Mouse (Mus musculus) midbrain, embryonic 16.5 days (tissue): ENCODE data around the gene Hivep3. TPM values are rescaled to one million over a fixed set of nuclear protein-coding genes. Genes with fewer than 3 reads are reported as not detected.

ENCODE experiments used
- ATAC-seq: fragments of 200-750 bp; cut with Nextera tagmentation; 2 replicates; pipeline ENCODE4 v1.8.0; 2017; ENCODE audit warnings: moderate TSS enrichment
- H3K27ac ChIP-seq: fragments of 300-500 bp; sonication (generic); 2 replicates; pipeline ENCODE4 v1.5.1; 2014; ENCODE audit warnings: mild to moderate bottlenecking, low read length, mixed read lengths
- H3K27me3 ChIP-seq: fragments of 300-500 bp; sonication (generic); 2 replicates; pipeline ENCODE4 v1.6.1; 2014; ENCODE audit warnings: low read depth, low read length, mixed read lengths; ENCODE audit not compliant: control insufficient read depth, insufficient read depth
- H3K36me3 ChIP-seq: fragments of 300-500 bp; sonication (generic); 2 replicates; pipeline ENCODE4 v1.6.1; 2014; ENCODE audit warnings: mild to moderate bottlenecking, low read length, moderate library complexity, mixed read lengths; ENCODE audit not compliant: control insufficient read depth, insufficient read depth
- H3K4me1 ChIP-seq: fragments of 300-500 bp; sonication (generic); 2 replicates; pipeline ENCODE4 v1.6.1; 2014; ENCODE audit warnings: mild to moderate bottlenecking, low read length, mixed read lengths; ENCODE audit not compliant: control insufficient read depth, insufficient read depth
- H3K4me2 ChIP-seq: fragments of 300-500 bp; sonication (generic); 2 replicates; pipeline ENCODE4 v1.6.1; 2014; ENCODE audit warnings: mild to moderate bottlenecking, low read length, mixed read lengths
- H3K4me3 ChIP-seq: fragments of 300-500 bp; sonication (generic); 2 replicates; pipeline ENCODE4 v1.5.1; 2014; ENCODE audit warnings: low read depth, mild to moderate bottlenecking, low read length, moderate library complexity, mixed read lengths
- H3K9ac ChIP-seq: fragments of 300-500 bp; sonication (generic); 2 replicates; pipeline ENCODE4 v1.6.1; 2014; ENCODE audit warnings: low read depth, low read length, mixed read lengths
- H3K9me3 ChIP-seq: fragments of 300-500 bp; sonication (generic); replicated peaks from 2 replicates; pipeline ENCODE4 v1.6.1; 2014; ENCODE audit warnings: mild to moderate bottlenecking, low read length, mixed read lengths; ENCODE audit not compliant: control insufficient read depth, poor library complexity, severe bottlenecking
- WGBS: fragments of 180-500 bp; shearing (Covaris S2); extraction: QIAGEN DNeasy Blood & Tissue Kit; methylation state at CpG from one replicate; pipeline ENCODE4 v1.1.7; 2014; 5-methylcytosine and 5-hydroxymethylcytosine counted together
- polyA plus RNA-seq: library from polyadenylated mRNA; unstranded; fragments of >200 nt; fragmentation: Nextera tagmentation; extraction: Ambion mirVana; gene quantifications from 2 replicates; pipeline ENCODE4 v1.2.1, GENCODE M21; 2015

The Hivep3 gene
- polyA plus RNA-seq, 1 experiment from 2014 or later: 20.2 TPM

DNA sequence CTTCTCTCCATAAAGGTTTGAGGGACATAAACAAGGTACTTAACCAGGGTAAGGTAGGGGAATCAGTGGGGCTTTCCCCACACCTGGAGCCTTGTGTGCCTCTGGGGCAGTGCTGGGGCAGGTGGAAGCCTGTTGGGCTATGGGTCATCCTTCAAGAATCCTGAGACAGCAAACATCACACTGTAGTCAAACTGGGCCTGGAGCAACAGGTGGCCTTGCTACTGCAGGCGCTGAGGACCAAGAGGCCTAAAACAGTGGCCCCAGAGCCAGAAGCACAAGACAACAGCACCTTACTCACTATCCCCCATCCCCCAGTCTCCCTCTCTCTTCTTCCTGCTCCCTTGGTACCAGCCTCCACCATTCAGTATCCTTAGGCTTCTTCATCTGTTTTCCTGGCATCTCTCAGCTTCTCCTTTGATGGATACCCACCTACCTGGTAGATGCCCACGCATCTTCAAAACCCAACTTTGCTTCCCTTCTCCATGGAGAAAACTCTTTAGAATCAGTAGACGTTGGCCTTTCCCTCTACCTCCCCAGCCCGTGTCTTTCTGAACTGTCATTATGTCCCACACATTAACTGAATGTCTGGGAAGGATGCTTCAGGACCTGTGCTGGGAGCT lies 289.7 kb downstream of the Hivep3 start:
- Histone ChIP-seq H3K9ac (no peak overlapping the region), H3K27me3 (no peaks in the 10 kb centered on the region), H3K4me1 (no peaks in the 10 kb centered on the region), H3K9me3 (no peaks in the 10 kb centered on the region), H3K36me3 (no peaks in the 10 kb centered on the region), H3K4me3 (no peak overlapping the region), H3K4me2 (no peak overlapping the region), H3K27ac (no peak overlapping the region)
- no peak for ATAC-seq
- 90% methylated on average over 4 of the region's 4 CpGs for WGBS

DNA sequence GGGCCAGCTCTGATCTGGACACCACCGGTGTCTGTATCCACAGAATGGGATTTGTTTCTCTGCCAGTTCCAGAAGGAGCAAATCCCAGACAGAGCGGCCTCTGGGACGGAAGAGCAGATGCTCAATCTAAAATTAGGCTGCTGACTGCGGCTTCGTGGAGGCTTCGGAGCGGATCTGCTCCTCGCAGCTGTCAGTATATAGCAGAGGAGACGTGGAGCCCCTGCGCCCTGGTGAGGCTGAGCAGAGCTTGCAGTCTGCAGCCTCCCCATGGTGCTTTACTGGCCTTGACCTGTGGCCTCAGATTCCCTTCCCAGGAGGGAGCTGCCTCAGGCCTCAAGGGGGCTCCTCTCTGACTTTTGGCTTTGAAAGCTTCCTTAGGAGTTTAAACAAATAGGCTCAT lies 290.5 kb downstream of the Hivep3 start:
- Histone ChIP-seq H3K27ac (no peak overlapping the region), H3K4me3 (no peak overlapping the region), H3K9ac (no peak overlapping the region), H3K4me2 (no peak overlapping the region), H3K9me3 (no peaks in the 10 kb centered on the region), H3K36me3 (no peaks in the 10 kb centered on the region), H3K27me3 (no peaks in the 10 kb centered on the region), H3K4me1 (no peaks in the 10 kb centered on the region)
- WGBS: 61% methylated on average over 10 of the region's 10 CpGs
- ATAC-seq: no peak

DNA sequence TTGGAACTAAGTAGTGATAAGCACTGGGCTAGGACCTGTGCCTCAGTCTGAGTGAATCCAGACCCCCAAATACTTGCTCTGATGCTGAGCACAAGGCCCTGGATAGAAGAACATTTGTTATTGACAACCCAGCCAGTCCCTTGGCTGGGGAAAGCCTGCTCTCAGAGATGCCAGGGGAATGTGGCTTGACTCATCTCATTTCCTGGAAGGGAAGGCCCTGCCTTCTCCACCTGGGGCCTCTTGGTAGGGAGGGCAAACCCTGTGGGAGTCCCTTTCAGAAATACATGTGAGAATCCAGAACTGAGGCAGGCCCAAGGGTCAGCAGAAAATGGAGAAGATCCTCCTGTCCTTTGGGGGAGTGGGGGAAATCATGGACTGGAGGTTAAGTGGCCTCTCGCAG lies 294.1 kb downstream of the Hivep3 start:
- no peak for ATAC-seq
- H3K36me3 ChIP-seq: no peaks in the 10 kb centered on the region
- H3K4me1 ChIP-seq: no peaks in the 10 kb centered on the region
- no peak overlapping the region for H3K4me2 ChIP-seq
- H3K9me3 ChIP-seq: no peaks in the 10 kb centered on the region
- no peak overlapping the region for H3K9ac ChIP-seq
- WGBS: 85% methylated on average over 1 of the region's 1 CpGs
- 0 out of 2 replicates have a peak, but pooled peaks cover 8% of the 10 kb centered on the region for H3K27me3 ChIP-seq
- H3K4me3 ChIP-seq: no peak overlapping the region
- no peak overlapping the region for H3K27ac ChIP-seq

DNA sequence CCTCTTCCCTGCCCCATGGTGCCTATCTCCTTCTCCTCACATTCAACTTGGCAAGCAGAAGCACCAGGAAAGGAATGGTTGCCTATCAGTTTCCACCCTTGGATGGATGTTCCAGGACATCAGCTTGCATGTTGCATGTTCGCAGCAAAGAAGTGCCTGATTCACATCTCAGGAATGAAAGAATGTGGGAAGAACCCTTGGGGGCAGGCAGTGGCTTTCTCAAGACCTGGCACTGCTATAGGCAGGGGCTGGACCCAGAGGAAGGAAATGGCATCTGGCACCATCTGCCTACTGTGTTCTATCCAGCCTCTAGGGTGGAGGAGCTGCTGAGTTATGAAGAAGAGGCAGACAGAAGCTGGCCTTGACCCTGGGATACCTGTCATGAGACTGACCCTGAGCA lies 296.4 kb downstream of the Hivep3 start:
- Histone ChIP-seq H3K4me2 (no peak overlapping the region), H3K9ac (no peak overlapping the region), H3K36me3 (no peaks in the 10 kb centered on the region), H3K4me3 (no peak overlapping the region), H3K27me3 (peaks cover 8% of the 10 kb centered on the region), H3K27ac (no peak overlapping the region), H3K9me3 (no peaks in the 10 kb centered on the region), H3K4me1 (peaks cover 9% of the 10 kb centered on the region)
- ATAC-seq: no peak
- WGBS: 89% methylated on average over 1 of the region's 1 CpGs

DNA sequence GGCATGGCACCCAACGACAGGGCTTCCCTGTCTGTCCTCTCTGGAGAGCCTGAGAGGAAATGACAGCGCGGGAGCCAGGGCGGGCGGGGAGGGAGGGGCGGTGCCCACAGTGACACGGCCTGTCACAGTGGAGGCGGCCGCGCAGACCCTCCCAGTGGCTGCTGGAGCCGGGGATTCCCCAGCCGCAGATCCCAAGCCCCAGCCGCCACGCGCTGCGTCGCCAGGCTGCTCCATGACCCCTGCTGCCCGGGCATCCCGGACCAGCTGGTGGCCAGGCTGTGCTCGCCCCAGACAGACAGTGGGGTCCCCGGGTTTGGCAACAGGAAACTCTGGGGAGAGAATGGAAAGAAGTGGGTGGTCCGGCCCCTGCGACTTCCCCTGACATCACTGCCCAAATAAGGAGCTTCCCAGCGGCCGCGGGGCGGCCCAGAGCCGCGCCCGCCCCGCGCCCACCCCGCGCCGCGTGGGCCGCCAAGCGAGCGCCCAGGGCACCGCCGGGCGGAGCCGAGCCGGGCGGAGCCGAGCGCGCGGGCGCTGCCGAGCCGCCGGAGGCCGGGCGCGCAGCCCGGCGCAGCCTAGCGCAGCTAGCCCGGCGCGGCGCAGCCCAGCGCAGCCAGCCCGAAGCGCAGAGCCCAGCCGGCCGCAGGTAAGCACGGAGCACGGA lies 298.9 kb downstream of the Hivep3 start:
- Histone ChIP-seq H3K9me3 (no peaks in the 10 kb centered on the region), H3K27ac (peak overlapping the region; percentile 69), H3K9ac (peak overlapping the region; percentile 75), H3K27me3 (peaks cover 8% of the 10 kb centered on the region), H3K4me1 (peaks cover 9% of the 10 kb centered on the region), H3K4me2 (peak overlapping the region; percentile 94), H3K36me3 (no peaks in the 10 kb centered on the region), H3K4me3 (peak overlapping the region; percentile 72)
- WGBS: under 1% methylated on average over 54 of the region's 70 CpGs
- ATAC-seq: peak; percentile 84

DNA sequence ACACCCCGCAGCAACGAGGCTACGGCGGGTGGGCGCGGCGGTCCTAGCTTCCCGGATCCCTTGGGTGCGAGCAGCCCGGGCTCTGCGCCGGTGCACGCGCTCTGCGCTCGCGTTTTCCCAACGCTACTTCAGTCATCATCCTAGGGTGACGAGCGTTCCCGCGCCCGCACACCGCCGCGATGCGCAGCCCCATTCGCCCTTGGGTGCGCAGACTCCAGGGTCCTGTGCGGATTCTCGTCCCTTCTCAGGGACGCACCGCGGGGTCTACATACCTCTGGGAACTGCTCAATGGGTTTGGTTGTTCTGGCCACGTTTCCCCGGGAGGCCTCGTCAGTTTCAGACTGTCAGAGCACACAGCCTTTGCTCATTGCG lies 299.4 kb downstream of the Hivep3 start:
- H3K36me3 ChIP-seq: no peaks in the 10 kb centered on the region
- peak; percentile 70 for ATAC-seq
- 1% methylated on average over 38 of the region's 38 CpGs for WGBS
- H3K4me2 ChIP-seq: peak overlapping the region; percentile 94
- no peaks in the 10 kb centered on the region for H3K9me3 ChIP-seq
- H3K9ac ChIP-seq: peak overlapping the region; percentile 75
- H3K4me3 ChIP-seq: peak overlapping the region; percentile 72
- peaks cover 9% of the 10 kb centered on the region for H3K4me1 ChIP-seq
- H3K27ac ChIP-seq: peak overlapping the region; percentile 69
- peaks cover 8% of the 10 kb centered on the region for H3K27me3 ChIP-seq

DNA sequence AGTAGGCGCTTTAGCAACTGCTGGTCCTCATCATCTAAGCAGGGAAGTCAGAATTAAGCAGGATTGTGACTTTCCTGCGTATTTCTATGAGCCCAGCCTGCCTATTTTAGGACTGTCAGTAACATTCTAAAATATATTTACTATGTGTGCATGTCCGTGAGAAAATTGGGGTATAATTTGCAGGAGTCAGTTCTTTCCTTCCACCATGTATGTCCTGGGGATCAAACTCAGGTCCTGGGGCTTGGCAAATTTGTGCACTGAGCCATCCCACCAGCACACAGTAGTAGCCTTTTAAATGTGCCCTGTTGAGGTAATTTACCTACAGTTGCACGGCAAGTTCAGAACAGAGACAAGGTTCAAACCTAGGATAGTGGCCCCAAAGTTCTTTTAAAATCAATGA lies 302.7 kb downstream of the Hivep3 start:
- H3K9ac ChIP-seq: no peak overlapping the region
- H3K4me3 ChIP-seq: no peak overlapping the region
- 85% methylated on average over 4 of the region's 4 CpGs for whole genome bisulfite sequencing
- no peak overlapping the region for H3K4me2 ChIP-seq
- H3K4me1 ChIP-seq: peaks cover 9% of the 10 kb centered on the region
- H3K27me3 ChIP-seq: peaks cover 2% of the 10 kb centered on the region
- H3K27ac ChIP-seq: no peak overlapping the region
- no peaks in the 10 kb centered on the region for H3K36me3 ChIP-seq
- no peak for ATAC-seq
- H3K9me3 ChIP-seq: no peaks in the 10 kb centered on the region

DNA sequence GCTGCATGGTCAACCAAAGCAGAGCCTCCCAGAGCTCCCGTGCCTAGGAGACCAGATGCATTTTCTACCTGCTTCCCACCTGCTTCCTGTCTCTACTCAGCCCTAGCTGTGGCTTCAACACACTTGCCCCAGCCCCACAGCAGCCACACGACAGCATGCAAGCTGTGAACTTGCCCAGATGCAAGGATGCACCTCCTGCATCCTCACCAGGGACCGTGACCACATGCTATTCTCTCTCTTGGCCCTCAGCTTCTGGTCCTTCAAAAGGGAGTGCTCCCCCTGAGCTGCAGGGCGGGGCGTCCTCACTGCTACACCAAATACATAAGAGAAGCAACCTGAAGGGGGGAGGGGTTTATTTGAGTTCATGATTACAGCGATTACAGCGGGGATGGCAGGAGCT lies 303.4 kb downstream of the Hivep3 start:
- WGBS: 48% methylated on average over 7 of the region's 7 CpGs
- H3K4me1 ChIP-seq: peaks cover 9% of the 10 kb centered on the region

DNA sequence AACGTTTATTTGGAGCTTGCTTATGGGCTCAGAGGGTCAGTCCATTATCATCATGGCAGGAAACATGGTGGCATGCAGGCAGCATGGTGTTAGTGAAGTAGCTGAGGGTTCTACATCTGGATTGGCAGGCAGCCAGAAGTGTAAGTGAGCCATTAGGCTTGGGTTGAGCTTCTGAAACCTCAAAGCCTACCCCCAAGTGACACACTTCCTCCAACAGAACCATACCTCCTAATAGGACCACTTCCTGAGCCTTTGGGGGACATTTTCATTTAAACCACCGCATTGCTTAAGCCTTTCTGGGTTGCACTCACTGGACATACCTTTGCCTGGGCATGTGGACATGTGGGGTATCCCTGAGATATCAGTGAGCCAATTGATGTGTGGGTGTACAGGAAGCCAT lies 307.9 kb downstream of the Hivep3 start:
- ATAC-seq: no peak
- 86% methylated on average over 2 of the region's 2 CpGs for WGBS

More for the DNA sequence above, 303.4 kb downstream of the Hivep3 start:
- Histone ChIP-seq H3K4me3 (no peak overlapping the region), H3K9me3 (no peaks in the 10 kb centered on the region), H3K27ac (no peak overlapping the region), H3K27me3 (no peaks in the 10 kb centered on the region; the same call in none of the 2 replicates), H3K36me3 (no peaks in the 10 kb centered on the region), H3K4me2 (no peak overlapping the region), H3K9ac (no peak overlapping the region)
- no peak for ATAC-seq

More for the DNA sequence above, 307.9 kb downstream of the Hivep3 start:
- no peaks in the 10 kb centered on the region for H3K9me3 ChIP-seq
- H3K4me2 ChIP-seq: no peak overlapping the region
- no peaks in the 10 kb centered on the region for H3K27me3 ChIP-seq
- no peaks in the 10 kb centered on the region; the same call in 1 of the 2 replicates for H3K4me1 ChIP-seq
- H3K9ac ChIP-seq: no peak overlapping the region
- no peak overlapping the region for H3K27ac ChIP-seq
- H3K4me3 ChIP-seq: no peak overlapping the region
- no peaks in the 10 kb centered on the region for H3K36me3 ChIP-seq
